ENCODE assay signal across 11 mouse cellular contexts in the genomic region with DNA sequence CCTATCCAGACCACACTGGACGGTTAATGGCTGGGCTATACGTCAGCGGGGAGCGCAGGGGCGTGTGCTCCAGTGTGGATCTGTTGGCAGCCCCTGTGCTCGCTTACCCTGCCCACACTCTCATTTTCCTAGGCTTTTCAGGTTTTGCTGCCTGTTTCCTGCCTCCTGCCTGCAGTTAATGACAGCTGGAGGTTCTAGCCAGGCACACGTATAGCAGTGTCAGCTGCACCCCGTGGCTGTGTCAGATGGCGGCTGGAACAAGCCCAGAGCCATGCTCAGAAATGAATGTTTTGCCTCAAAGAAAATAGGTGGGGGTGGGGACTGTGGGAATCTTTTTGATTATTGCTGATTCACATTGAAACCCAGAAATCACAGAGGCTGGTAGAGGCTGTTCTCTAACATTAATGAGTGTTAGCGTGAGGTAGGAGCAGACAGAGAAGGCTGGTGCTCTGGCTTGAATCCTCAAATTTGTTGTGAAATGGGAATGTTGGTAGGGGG.
A peak's percentile ranks its signal among the peaks of the same experiment; 100 is the strongest.
DNase-seq lines count a peak whose midpoint lies in the region; ATAC-seq and TF ChIP-seq lines count a peak whose summit lies in the region.
"Had no signal": no experiment of that assay in that cellular context is flagged by ENCODE, and none has a peak within 500 bp of the region (broad histone marks: within the 10 kb centered on the region; RNA-seq: fewer than 3 reads in every experiment).

No protein-coding gene starts in this region.

- no peaks in the 10 kb centered on the region for H3K27me3 ChIP-seq in lung, postnatal 0 days (replicated peaks; ENCODE audit: insufficient read depth, low read length)
- no peaks in the 10 kb centered on the region for H3K27me3 ChIP-seq in hindbrain, embryonic 15.5 days
- H3K27me3 ChIP-seq in midbrain, postnatal 0 days (ENCODE audit: insufficient read depth, low read length), result no peaks in the 10 kb centered on the region
- H3K27me3 ChIP-seq: stomach, embryonic 15.5 days had no signal

- no peak overlapping the region for H3K4me3 ChIP-seq in lung, postnatal 0 days (ENCODE audit: low read depth, low read length)
- no peak overlapping the region for H3K4me3 ChIP-seq in hindbrain, embryonic 15.5 days
- H3K4me3 ChIP-seq in midbrain, postnatal 0 days (ENCODE audit: low read depth, low read length), result no peak overlapping the region
- H3K4me3 ChIP-seq: stomach, embryonic 15.5 days had no signal

- H3K9me3 ChIP-seq in lung, postnatal 0 days (ENCODE audit: low read length), result no peaks in the 10 kb centered on the region
- no peaks in the 10 kb centered on the region for H3K9me3 ChIP-seq in hindbrain, embryonic 15.5 days
- no peaks in the 10 kb centered on the region for H3K9me3 ChIP-seq in midbrain, postnatal 0 days (ENCODE audit: low read length)
- H3K9me3 ChIP-seq: G1E; stomach, embryonic 15.5 days had no signal

- no peak for TF ChIP-seq EP300 in lung, postnatal 0 days (IDR thresholded peaks at IDR 0.05)

- H3K4me2 ChIP-seq in lung, postnatal 0 days (replicated peaks; ENCODE audit: low read depth, low read length), result no peak overlapping the region
- H3K4me2 ChIP-seq in hindbrain, embryonic 15.5 days, result peak overlapping the region; percentile 17
- no peak overlapping the region for H3K4me2 ChIP-seq in midbrain, postnatal 0 days (ENCODE audit: low read depth, low read length, poor library complexity, severe bottlenecking)
- H3K4me2 ChIP-seq: stomach, embryonic 15.5 days had no signal

- H3K9ac ChIP-seq in lung, postnatal 0 days (replicated peaks; ENCODE audit: low read depth), result no peak overlapping the region
- H3K9ac ChIP-seq in hindbrain, embryonic 15.5 days, result no peak overlapping the region
- no peak overlapping the region for H3K9ac ChIP-seq in midbrain, postnatal 0 days (replicated peaks; ENCODE audit: low read length, poor library complexity, severe bottlenecking)
- H3K9ac ChIP-seq: stomach, embryonic 15.5 days had no signal

- no peak overlapping the region for H3K27ac ChIP-seq in lung, postnatal 0 days (ENCODE audit: low read length)
- peak overlapping the region; percentile 77 for H3K27ac ChIP-seq in hindbrain, embryonic 15.5 days (replicated peaks)
- H3K27ac ChIP-seq in midbrain, postnatal 0 days (ENCODE audit: low read depth, low read length), result peak overlapping the region; percentile 19; the same call in 1 of the 2 replicates
- H3K27ac ChIP-seq: stomach, embryonic 15.5 days had no signal

- WGBS in lung, postnatal 0 days, result 72% methylated on average over 10 of the region's 10 CpGs
- WGBS in hindbrain, embryonic 15.5 days, result 38% methylated on average over 10 of the region's 10 CpGs
- WGBS in midbrain, postnatal 0 days, result 54% methylated on average over 10 of the region's 10 CpGs

- TF ChIP-seq CTCF in lung, postnatal 0 days (IDR thresholded peaks at IDR 0.05), result no peak
- no peak for TF ChIP-seq CTCF in midbrain, postnatal 0 days (IDR thresholded peaks at IDR 0.05)

- H3K36me3 ChIP-seq in lung, postnatal 0 days (ENCODE audit: insufficient read depth, low read length), result no peaks in the 10 kb centered on the region
- no peaks in the 10 kb centered on the region for H3K36me3 ChIP-seq in hindbrain, embryonic 15.5 days
- H3K36me3 ChIP-seq in midbrain, postnatal 0 days (ENCODE audit: insufficient read depth, low read length), result no peaks in the 10 kb centered on the region
- H3K36me3 ChIP-seq: G1E; stomach, embryonic 15.5 days had no signal

- no peak for DNase-seq in lung, postnatal 0 days (ENCODE audit: low spot score)
- DNase-seq in lung, postnatal 14 days, result no peak
- DNase-seq in cerebellum, postnatal 10 days, result peak; percentile 95 to 96
- peak; percentile 81 for DNase-seq in midbrain, postnatal 0 days (ENCODE audit: low spot score)
- no peak for DNase-seq in thymus, postnatal 4 days
- DNase-seq in urinary bladder, adult 2 months (ENCODE audit: low spot score), result no peak
- DNase-seq in testis, postnatal 10 days (ENCODE audit: low spot score), result no peak
- DNase-seq: heart, postnatal 4 days had no signal

- ATAC-seq in lung, postnatal 0 days, result peak; percentile 21; the same call in 1 of the 2 replicates
- ATAC-seq in hindbrain, embryonic 15.5 days (ENCODE audit: low FRiP score, low read depth), result peak; percentile 84
- peak; percentile 59 for ATAC-seq in midbrain, postnatal 0 days (ENCODE audit: low FRiP score)

- peaks cover 10% of the 10 kb centered on the region; the same call in 1 of the 2 replicates for H3K4me1 ChIP-seq in lung, postnatal 0 days (ENCODE audit: insufficient read depth, low read depth, low read length)
- peaks cover 21% of the 10 kb centered on the region for H3K4me1 ChIP-seq in hindbrain, embryonic 15.5 days (replicated peaks)
- peaks cover 4% of the 10 kb centered on the region; the same call in 1 of the 2 replicates for H3K4me1 ChIP-seq in midbrain, postnatal 0 days (ENCODE audit: insufficient read depth, low read length)
- H3K4me1 ChIP-seq: stomach, embryonic 15.5 days had no signal

Comparison
In these comparisons a context has a peak if more than half of its experiments do, and no peak if none do; other contexts are left out.
1. ATAC-seq: peak in every context shown above with its lines; median percentile 84 in hindbrain, embryonic 15.5 days; 59 in midbrain, postnatal 0 days; 21 in lung, postnatal 0 days.
2. DNase-seq: peak in cerebellum, postnatal 10 days (2 of 2) and midbrain, postnatal 0 days (single experiment); none in lung, postnatal 0 days (single experiment), lung, postnatal 14 days (single experiment), thymus, postnatal 4 days (single experiment), urinary bladder, adult 2 months (single experiment) and testis, postnatal 10 days (single experiment).